26 mouse cellular contexts compared by ENCODE assay signal in the genomic region with DNA sequence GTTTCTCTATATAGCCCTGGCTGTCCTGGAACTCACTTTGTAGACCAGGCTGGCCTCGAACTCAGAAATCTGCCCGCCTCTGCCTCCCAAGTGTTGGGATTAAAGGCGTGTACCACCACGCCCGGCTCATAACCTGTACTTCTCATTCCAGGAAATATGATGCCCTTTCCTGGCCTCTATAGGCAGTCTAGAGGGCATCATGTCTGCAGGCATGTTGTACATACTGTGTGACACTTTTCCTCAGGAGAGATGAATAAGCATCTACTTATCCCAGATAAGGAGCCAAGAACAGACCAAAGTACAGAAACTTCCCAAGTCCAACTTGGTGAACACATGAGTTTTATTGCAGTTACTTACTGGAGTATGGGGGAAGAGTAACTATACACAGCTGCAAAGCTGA. TPM values are rescaled to one million over a fixed set of nuclear protein-coding genes. Genes with fewer than 3 reads are reported as not detected.
"Had no signal": no experiment of that assay in that cellular context is flagged by ENCODE, and none has a peak within 500 bp of the region (broad histone marks: within the 10 kb centered on the region; RNA-seq: fewer than 3 reads in every experiment).

No protein-coding gene starts in this region.

- DNase-seq: gastrocnemius, adult 2 months; gastrocnemius, postnatal 10 days; gastrocnemius, postnatal 25 days; heart, adult 2 months; heart, postnatal 4 days; kidney, adult 11 months; kidney, adult 8-10 months; kidney, postnatal 14 days; kidney, postnatal 36 days; liver had no signal

- H3K4me2 ChIP-seq: heart, embryonic 13.5 days; heart, embryonic 15.5 days; hindbrain, embryonic 12.5 days; hindbrain, embryonic 14.5 days; kidney, embryonic 15.5 days; limb, embryonic 12.5 days; liver, embryonic 12.5 days had no signal

- H3K27ac ChIP-seq: gastrocnemius, adult 2 months; heart, adult 2 months; heart, embryonic 13.5 days; heart, embryonic 15.5 days; hindbrain, embryonic 10.5 days; hindbrain, embryonic 12.5 days; hindbrain, embryonic 14.5 days; kidney, embryonic 15.5 days; kidney, postnatal 0 days; layer of hippocampus, adult 2 months; left cerebral cortex, adult 2 months; limb, embryonic 10.5 days; limb, embryonic 12.5 days; liver, embryonic 12.5 days; liver, embryonic 14.5 days had no signal

- H3K4me3 ChIP-seq: gastrocnemius, adult 2 months; heart, adult 2 months; heart, embryonic 13.5 days; heart, embryonic 15.5 days; hindbrain, embryonic 10.5 days; hindbrain, embryonic 12.5 days; kidney, embryonic 15.5 days; layer of hippocampus, adult 2 months; left cerebral cortex, adult 2 months; limb, embryonic 10.5 days; limb, embryonic 12.5 days; liver, embryonic 12.5 days had no signal

- H3K9ac ChIP-seq: heart, embryonic 13.5 days; heart, embryonic 15.5 days; hindbrain, embryonic 12.5 days; hindbrain, embryonic 14.5 days; kidney, embryonic 15.5 days; limb, embryonic 12.5 days; liver, embryonic 12.5 days; liver, embryonic 14.5 days had no signal

- H3K36me3 ChIP-seq: heart, embryonic 15.5 days; hindbrain, embryonic 10.5 days; hindbrain, embryonic 12.5 days; kidney, embryonic 15.5 days; limb, embryonic 10.5 days; limb, embryonic 12.5 days; liver, embryonic 12.5 days had no signal

- H3K27me3 ChIP-seq: heart, embryonic 13.5 days; heart, embryonic 15.5 days; hindbrain, embryonic 12.5 days; kidney, embryonic 15.5 days; limb, embryonic 12.5 days; liver, embryonic 12.5 days had no signal

- H3K9me3 ChIP-seq: heart, embryonic 13.5 days; heart, embryonic 15.5 days; hindbrain, embryonic 10.5 days; hindbrain, embryonic 12.5 days; kidney, embryonic 15.5 days; limb, embryonic 10.5 days; limb, embryonic 12.5 days; liver, embryonic 12.5 days had no signal

- ATAC-seq: forebrain, embryonic 16.5 days; hindbrain, embryonic 16.5 days; inflammation-experienced regulatory T-cells, adult 6 months; liver, embryonic 12.5 days had no signal

RNA-seq across cellular contexts. Expression of a gene that starts 20.6 kb away (rescaled TPM):
- polyA plus RNA-seq: inflammation-experienced regulatory T-cells, adult 6 months had no signal

RNA-seq across cellular contexts. Expression of a gene that starts 45.5 kb away (rescaled TPM):
- polyA plus RNA-seq: inflammation-experienced regulatory T-cells, adult 6 months had no signal
